Mouse (Mus musculus): ENCODE measurements around the gene Gatad2b. TPM values are rescaled to one million over a fixed set of nuclear protein-coding genes. Genes with fewer than 3 reads are reported as not detected.

The Gatad2b gene
- total and polyA plus RNA-seq, 2 experiments from 2014 or later, result 12.6 to 34.1 TPM

DNA sequence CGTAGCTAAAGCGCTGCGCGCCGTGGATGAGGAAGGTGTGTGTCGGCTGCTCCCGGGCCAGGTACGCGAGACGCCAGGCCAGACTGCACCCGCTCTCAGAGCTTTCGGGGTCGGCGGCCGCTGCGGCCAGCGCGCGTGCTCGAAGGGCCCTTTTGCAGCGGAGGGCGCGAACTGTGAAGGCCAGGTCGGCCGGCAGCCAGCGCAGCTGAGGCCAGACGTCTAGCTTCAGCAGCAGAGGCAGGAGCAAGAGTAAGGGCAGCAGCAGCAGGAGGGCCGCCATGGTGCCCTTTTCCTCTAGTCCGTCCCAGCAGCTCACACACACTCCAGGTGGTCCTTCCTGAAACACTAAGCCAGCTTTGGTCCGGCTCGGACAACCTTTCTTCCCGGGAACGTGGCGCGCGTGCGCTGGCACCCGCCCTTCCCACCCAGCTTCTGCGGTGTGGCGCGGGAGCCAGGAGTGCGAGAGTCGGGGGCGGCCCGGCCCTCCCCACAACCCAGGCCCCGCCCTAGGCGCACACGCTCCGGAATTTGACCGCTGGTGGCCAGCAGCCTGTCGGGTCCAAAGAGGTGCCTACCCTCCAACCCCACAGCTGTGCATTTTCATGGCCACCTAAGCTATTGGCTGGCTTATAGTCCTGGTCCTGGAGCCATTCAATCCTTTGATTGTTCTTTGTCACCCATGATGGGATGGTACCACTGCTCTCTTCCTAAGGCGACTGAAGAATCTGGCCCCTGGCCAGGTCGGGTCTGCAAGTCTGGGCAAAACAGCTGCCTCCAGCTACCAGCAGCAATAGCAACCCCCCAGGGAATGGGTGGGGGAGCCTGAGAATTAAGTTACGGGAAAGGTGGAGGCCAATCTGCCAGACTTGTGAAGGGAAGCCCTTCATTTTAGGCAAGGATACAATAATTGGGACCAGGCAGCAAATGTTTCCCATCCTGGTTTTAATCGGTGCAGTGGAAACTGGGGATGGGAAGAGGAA is 96.8 kb downstream of the Gatad2b start, which contains the start of gene Slc27a3:
Gene Slc27a3 (minus strand): TSS at position 428 of the 980 bp plus-strand sequence.
- Histone ChIP-seq H3K27me3 (ENCODE audit: insufficient read depth, low read length) (no peaks in the 10 kb centered on the region), H3K27ac (ENCODE audit: low read depth, low read length) (peak within 1 kb of the TSS; percentile 86), H3K9ac (peak within 1 kb of the TSS; percentile 97), H3K9me3 (ENCODE audit: low read length) (no peaks in the 10 kb centered on the region), H3K4me3 (ENCODE audit: low read depth, low read length) (peak within 1 kb of the TSS; percentile 79), H3K4me2 (ENCODE audit: low read depth) (peak within 1 kb of the TSS; percentile 86), H3K4me1 (ENCODE audit: insufficient read depth) (peaks cover 21% of the 10 kb centered on the region), H3K36me3 (ENCODE audit: insufficient read depth) (peaks cover 42% of the 10 kb centered on the region)
- ATAC-seq, result peak; percentile 71
- no peak for TF ChIP-seq CTCF (IDR thresholded peaks at IDR 0.05; ENCODE audit: low read depth)
- DNase-seq, result peak; percentile 76
- 2% methylated on average over 54 of the region's 55 CpGs for WGBS

DNA sequence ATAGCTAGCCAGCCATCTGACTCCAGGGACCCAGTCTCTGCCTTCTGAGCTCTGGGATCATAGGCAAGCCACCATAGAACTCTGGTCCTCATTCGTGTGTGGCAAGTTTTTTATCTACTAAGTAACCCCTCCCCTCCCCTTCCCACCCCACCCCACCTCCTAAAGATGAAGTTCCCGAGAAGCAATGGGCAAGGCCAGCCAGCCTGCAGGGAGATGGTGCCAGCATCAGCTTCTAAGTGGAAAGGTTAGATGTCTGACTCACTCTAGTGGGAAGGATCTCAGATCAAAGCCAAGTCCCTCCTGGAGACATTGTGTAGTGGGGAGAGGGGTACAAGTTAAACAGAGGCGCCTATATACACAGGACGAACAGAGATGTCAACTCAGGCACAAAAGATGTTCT is 98.0 kb downstream of the Gatad2b start:
- H3K9ac ChIP-seq, result no peak overlapping the region
- 68% methylated on average over 4 of the region's 4 CpGs for WGBS
- H3K9me3 ChIP-seq (ENCODE audit: low read length), result no peaks in the 10 kb centered on the region
- TF ChIP-seq CTCF (IDR thresholded peaks at IDR 0.05; ENCODE audit: low read depth), result no peak
- no peak overlapping the region for H3K4me2 ChIP-seq (ENCODE audit: low read depth)
- H3K36me3 ChIP-seq (ENCODE audit: insufficient read depth), result peaks cover 49% of the 10 kb centered on the region
- ATAC-seq, result no peak
- no peaks in the 10 kb centered on the region for H3K27me3 ChIP-seq (ENCODE audit: insufficient read depth, low read length)
- peaks cover 21% of the 10 kb centered on the region for H3K4me1 ChIP-seq (ENCODE audit: insufficient read depth)
- H3K4me3 ChIP-seq (ENCODE audit: low read depth, low read length), result no peak overlapping the region
- no peak for DNase-seq
- no peak overlapping the region for H3K27ac ChIP-seq (ENCODE audit: low read depth, low read length)

DNA sequence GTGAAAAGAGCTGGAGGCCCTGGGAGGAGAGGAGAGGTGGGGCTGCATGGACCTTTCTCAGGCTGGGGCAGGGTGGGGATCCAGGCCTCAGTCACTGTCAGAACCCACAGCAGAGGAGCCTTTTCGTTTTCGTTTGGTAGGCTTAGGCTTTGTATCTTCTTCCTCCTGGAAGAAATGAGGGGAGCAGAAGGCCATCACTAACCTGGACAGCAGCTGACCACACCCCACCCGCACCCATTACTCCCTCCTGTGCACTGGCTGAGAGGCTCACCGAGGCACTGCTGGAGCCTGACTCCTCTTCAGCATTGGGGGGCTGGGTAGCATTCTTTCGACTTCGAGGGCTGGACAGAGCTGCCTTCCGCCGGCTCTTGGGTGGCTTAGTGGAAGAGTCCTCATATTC is 99.0 kb downstream of the Gatad2b start:
- Histone ChIP-seq H3K9ac (no peak overlapping the region), H3K4me3 (ENCODE audit: low read depth, low read length) (no peak overlapping the region), H3K27ac (ENCODE audit: low read depth, low read length) (no peak overlapping the region), H3K36me3 (ENCODE audit: insufficient read depth) (peaks cover 59% of the 10 kb centered on the region), H3K4me2 (ENCODE audit: low read depth) (no peak overlapping the region), H3K9me3 (ENCODE audit: low read length) (no peaks in the 10 kb centered on the region), H3K4me1 (ENCODE audit: insufficient read depth) (peaks cover 21% of the 10 kb centered on the region), H3K27me3 (ENCODE audit: insufficient read depth, low read length) (no peaks in the 10 kb centered on the region)
- TF ChIP-seq CTCF (IDR thresholded peaks at IDR 0.05; ENCODE audit: low read depth), result no peak
- DNase-seq (no peak), ATAC-seq (no peak)
- WGBS, result 91% methylated on average over 8 of the region's 8 CpGs

DNA sequence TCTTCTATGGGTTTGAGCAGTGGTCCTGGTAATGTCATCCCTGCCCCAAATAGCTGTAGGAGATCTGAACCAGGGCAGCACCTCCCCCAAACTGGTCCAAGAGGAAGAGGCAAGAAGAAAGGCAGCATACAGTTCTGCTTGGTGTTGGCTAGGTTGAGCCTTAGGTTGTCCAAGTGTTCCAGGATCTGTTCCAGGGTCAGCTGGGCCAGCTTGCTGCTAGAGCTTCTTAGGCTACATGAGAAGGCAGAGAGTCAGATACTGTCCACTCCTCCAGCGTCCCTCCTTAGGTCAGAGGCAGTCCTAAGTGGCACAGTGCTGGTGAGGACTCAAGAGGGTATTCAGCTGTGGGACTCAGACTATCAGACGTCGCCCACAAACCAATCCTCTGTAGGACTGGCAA is 99.7 kb downstream of the Gatad2b start:
- no peak overlapping the region for H3K9ac ChIP-seq
- H3K27me3 ChIP-seq (ENCODE audit: insufficient read depth, low read length), result no peaks in the 10 kb centered on the region
- TF ChIP-seq CTCF (IDR thresholded peaks at IDR 0.05; ENCODE audit: low read depth), result no peak
- no peaks in the 10 kb centered on the region for H3K9me3 ChIP-seq (ENCODE audit: low read length)
- WGBS, result 96% methylated on average over 3 of the region's 3 CpGs
- peaks cover 20% of the 10 kb centered on the region for H3K4me1 ChIP-seq (ENCODE audit: insufficient read depth)
- no peak for DNase-seq
- no peak overlapping the region for H3K4me2 ChIP-seq (ENCODE audit: low read depth)
- no peak for ATAC-seq
- no peak overlapping the region for H3K27ac ChIP-seq (ENCODE audit: low read depth, low read length)
- H3K4me3 ChIP-seq (ENCODE audit: low read depth, low read length), result no peak overlapping the region
- peaks cover 65% of the 10 kb centered on the region for H3K36me3 ChIP-seq (ENCODE audit: insufficient read depth)

DNA sequence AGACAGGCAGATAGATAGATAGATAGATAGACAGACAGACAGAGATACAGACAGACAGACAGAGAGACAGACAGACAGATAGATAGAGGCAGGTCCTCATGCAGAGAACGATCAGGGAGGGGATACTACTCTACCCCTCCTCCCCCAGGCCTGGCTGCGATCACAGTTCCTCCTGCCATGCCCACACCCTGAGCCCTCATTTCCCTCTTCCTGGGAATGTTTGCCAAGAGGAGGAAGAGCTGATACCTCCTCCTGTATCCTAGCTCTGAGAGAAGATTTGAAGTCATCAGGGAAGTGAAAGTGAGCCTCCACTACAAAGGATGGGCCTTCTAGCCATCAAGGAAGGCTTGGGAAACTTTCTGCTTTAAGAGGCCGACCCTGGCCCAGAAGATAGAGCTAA is 102.7 kb downstream of the Gatad2b start:
- 95% methylated on average over 3 of the region's 3 CpGs for WGBS
- Histone ChIP-seq H3K4me2 (ENCODE audit: low read depth) (no peak overlapping the region), H3K4me1 (ENCODE audit: insufficient read depth) (peaks cover 1% of the 10 kb centered on the region; the same call in 1 of the 2 replicates), H3K27ac (ENCODE audit: low read depth, low read length) (no peak overlapping the region), H3K36me3 (ENCODE audit: insufficient read depth) (peaks cover 92% of the 10 kb centered on the region), H3K9ac (no peak overlapping the region), H3K4me3 (ENCODE audit: low read depth, low read length) (no peak overlapping the region), H3K27me3 (ENCODE audit: insufficient read depth, low read length) (no peaks in the 10 kb centered on the region), H3K9me3 (ENCODE audit: low read length) (no peaks in the 10 kb centered on the region)
- ATAC-seq (no peak), DNase-seq (no peak)
- no peak for TF ChIP-seq CTCF (IDR thresholded peaks at IDR 0.05; ENCODE audit: low read depth)

DNA sequence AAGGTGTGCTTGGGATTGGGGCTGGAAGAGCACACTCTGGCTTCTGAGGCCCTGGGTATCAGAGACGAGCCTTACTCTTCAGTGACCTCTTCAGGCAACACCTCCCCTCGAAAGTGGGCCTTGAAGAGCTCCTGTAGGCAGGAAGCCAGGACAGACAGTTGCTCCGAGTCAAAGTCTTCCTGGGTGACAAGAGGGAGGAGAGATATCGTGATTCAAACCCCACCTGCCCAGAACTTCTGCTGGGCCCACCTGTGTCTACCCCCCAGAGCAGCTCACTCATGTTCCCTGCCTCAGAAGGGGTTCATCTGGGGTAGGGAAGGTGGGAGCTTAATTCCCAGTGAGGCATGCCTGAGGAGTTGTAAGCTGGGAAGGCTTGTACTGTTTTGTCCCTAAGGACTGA is 108.0 kb downstream of the Gatad2b start:
- WGBS, result 76% methylated on average over 4 of the region's 4 CpGs
- Histone ChIP-seq H3K9ac (no peak overlapping the region), H3K4me1 (ENCODE audit: insufficient read depth) (no peaks in the 10 kb centered on the region), H3K27me3 (ENCODE audit: insufficient read depth, low read length) (no peaks in the 10 kb centered on the region), H3K4me3 (ENCODE audit: low read depth, low read length) (no peak overlapping the region), H3K27ac (ENCODE audit: low read depth, low read length) (no peak overlapping the region), H3K36me3 (ENCODE audit: insufficient read depth) (peaks cover 92% of the 10 kb centered on the region), H3K9me3 (ENCODE audit: low read length) (no peaks in the 10 kb centered on the region), H3K4me2 (ENCODE audit: low read depth) (no peak overlapping the region)
- ATAC-seq (no peak), DNase-seq (no peak)
- TF ChIP-seq CTCF (IDR thresholded peaks at IDR 0.05; ENCODE audit: low read depth), result no peak

DNA sequence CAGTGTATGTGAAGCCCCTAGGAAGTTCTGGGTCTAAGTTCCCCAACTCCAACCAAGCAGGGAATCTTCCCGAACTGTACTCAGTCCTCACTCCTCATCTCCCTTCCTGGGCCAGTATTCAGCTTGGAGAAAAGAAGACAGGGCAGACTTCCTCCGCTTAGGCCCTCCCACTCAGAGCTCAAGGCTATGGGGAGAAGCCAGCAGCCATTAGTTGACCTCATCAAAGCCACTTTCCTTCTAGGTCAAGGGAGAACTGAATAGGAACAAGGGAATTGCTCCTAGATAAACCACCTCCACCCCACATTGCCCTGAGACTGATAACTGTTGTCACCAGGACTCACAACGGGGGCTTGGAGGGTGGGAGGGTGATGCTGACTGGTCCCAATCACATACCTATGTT is 111.1 kb downstream of the Gatad2b start:
- Histone ChIP-seq H3K9me3 (ENCODE audit: low read length) (no peaks in the 10 kb centered on the region), H3K4me1 (ENCODE audit: insufficient read depth) (no peaks in the 10 kb centered on the region), H3K4me2 (ENCODE audit: low read depth) (no peak overlapping the region), H3K27ac (ENCODE audit: low read depth, low read length) (no peak overlapping the region), H3K36me3 (ENCODE audit: insufficient read depth) (peaks cover 95% of the 10 kb centered on the region), H3K27me3 (ENCODE audit: insufficient read depth, low read length) (no peaks in the 10 kb centered on the region), H3K4me3 (ENCODE audit: low read depth, low read length) (no peak overlapping the region), H3K9ac (no peak overlapping the region)
- ATAC-seq, result no peak
- no peak for TF ChIP-seq CTCF (IDR thresholded peaks at IDR 0.05; ENCODE audit: low read depth)
- WGBS, result 91% methylated on average over 3 of the region's 3 CpGs
- no peak for DNase-seq

Measured in forebrain, postnatal 0 days (tissue).